Mouse (Mus musculus): ENCODE measurements around the gene Aldh3b2.
A peak's percentile ranks its signal among the peaks of the same experiment; 100 is the strongest.

Aldh3b2 gene

GRCm38 (mm10) chr19:3986334-3986733 lies 14.2 kb downstream of the Aldh3b2 start, which contains the start of gene Acy3:
Gene Acy3 (plus strand): TSS chr19:3986570.
- no peak for DNase-seq (ENCODE audit: low read depth, low spot score)

GRCm38 (mm10) chr19:3988066-3988465 lies 15.9 kb downstream of the Aldh3b2 start:
- DNase-seq (ENCODE audit: low read depth, low spot score): no peak

- no peak for DNase-seq (ENCODE audit: low read depth, low spot score)
Measured at GRCm38 (mm10) chr19:3988750-3989149, 16.6 kb downstream of the Aldh3b2 start.

GRCm38 (mm10) chr19:3990804-3991203 lies 18.7 kb downstream of the Aldh3b2 start:
- no peak for DNase-seq (ENCODE audit: low read depth, low spot score)

- no peak for DNase-seq (ENCODE audit: low read depth, low spot score)
Measured at GRCm38 (mm10) chr19:3991562-3991961, 19.4 kb downstream of the Aldh3b2 start.

GRCm38 (mm10) chr19:3991966-3992365 lies 19.8 kb downstream of the Aldh3b2 start:
- no peak for DNase-seq (ENCODE audit: low read depth, low spot score)

- no peak for DNase-seq (ENCODE audit: low read depth, low spot score)
Measured at GRCm38 (mm10) chr19:3992416-3992815, 20.3 kb downstream of the Aldh3b2 start, which contains the start of gene Tbx10. Gene Tbx10 (plus strand): TSS chr19:3992752.

GRCm38 (mm10) chr19:3994932-3995331 lies 22.8 kb downstream of the Aldh3b2 start:
- no peak for DNase-seq (ENCODE audit: low read depth, low spot score)

- DNase-seq (ENCODE audit: low read depth, low spot score): no peak
Measured at GRCm38 (mm10) chr19:3995505-3995904, 23.4 kb downstream of the Aldh3b2 start.

- no peak for DNase-seq (ENCODE audit: low read depth, low spot score)
Measured at GRCm38 (mm10) chr19:3996106-3996505, 24.0 kb downstream of the Aldh3b2 start.

- no peak for DNase-seq (ENCODE audit: low read depth, low spot score)
Measured at GRCm38 (mm10) chr19:3996747-3997146, 24.6 kb downstream of the Aldh3b2 start.

- DNase-seq (ENCODE audit: low read depth, low spot score): no peak
Measured at GRCm38 (mm10) chr19:3997231-3997630, 25.1 kb downstream of the Aldh3b2 start.

GRCm38 (mm10) chr19:3998335-3998734 lies 26.2 kb downstream of the Aldh3b2 start:
- no peak for DNase-seq (ENCODE audit: low read depth, low spot score)

GRCm38 (mm10) chr19:3999121-3999730 lies 27.1 kb downstream of the Aldh3b2 start:
- DNase-seq (ENCODE audit: low read depth, low spot score): no peak

GRCm38 (mm10) chr19:4000119-4000900 lies 28.2 kb downstream of the Aldh3b2 start, which contains the start of the genes Nudt8 and Gm49405:
Gene Nudt8 (plus strand): TSS chr19:4000580.
Gene Gm49405 (plus strand): TSS chr19:4000626.
- peak; percentile 97 for DNase-seq (ENCODE audit: low read depth, low spot score)

- no peak for DNase-seq (ENCODE audit: low read depth, low spot score)
Measured at GRCm38 (mm10) chr19:4000949-4001525, 28.9 kb downstream of the Aldh3b2 start.

GRCm38 (mm10) chr19:4001752-4002151 lies 29.6 kb downstream of the Aldh3b2 start:
- no peak for DNase-seq (ENCODE audit: low read depth, low spot score)

- no peak for DNase-seq (ENCODE audit: low read depth, low spot score)
Measured at GRCm38 (mm10) chr19:4003112-4003511, 31.0 kb downstream of the Aldh3b2 start, which contains the start of gene Doc2g. Gene Doc2g (plus strand): TSS chr19:4003313.

- DNase-seq (ENCODE audit: low read depth, low spot score): no peak
Measured at GRCm38 (mm10) chr19:4003641-4004040, 31.5 kb downstream of the Aldh3b2 start.

GRCm38 (mm10) chr19:4004331-4004730 lies 32.2 kb downstream of the Aldh3b2 start:
- DNase-seq (ENCODE audit: low read depth, low spot score): no peak

- DNase-seq (ENCODE audit: low read depth, low spot score): no peak
Measured at GRCm38 (mm10) chr19:4005091-4005490, 33.0 kb downstream of the Aldh3b2 start.

GRCm38 (mm10) chr19:4005971-4006370 lies 33.8 kb downstream of the Aldh3b2 start:
- no peak for DNase-seq (ENCODE audit: low read depth, low spot score)
